Mouse (Mus musculus): Measurements from ENCODE around the gene F11.

GRCm38 (mm10) chr8:45195954-45196526, 65.8 kb downstream of the F11 start:
- TF ChIP-seq CTCF (IDR thresholded peaks at IDR 0.05; ENCODE audit: low read depth, low read length), result no peak
- TF ChIP-seq POLR2A (IDR thresholded peaks at IDR 0.05; ENCODE audit: insufficient read depth, low read length), result no peak
- TF ChIP-seq EP300 (IDR thresholded peaks at IDR 0.05; ENCODE audit: insufficient read depth, low read depth, low read length), result no peak
